Mouse (Mus musculus): ENCODE results near the gene Slamf8.

Gene Slamf8

GRCm38 (mm10) chr1:172593321-172593720, 3.0 kb upstream of the Slamf8 start:
- DNase-seq (ENCODE audit: low spot score): no peak

GRCm38 (mm10) chr1:172585612-172586567, 4.5 kb downstream of the Slamf8 start:
- DNase-seq (ENCODE audit: low spot score): no peak

GRCm38 (mm10) chr1:172585026-172585425, 5.3 kb downstream of the Slamf8 start:
- no peak for DNase-seq (ENCODE audit: low spot score)

GRCm38 (mm10) chr1:172584271-172584670, 6.1 kb downstream of the Slamf8 start:
- DNase-seq (ENCODE audit: low spot score): no peak

- DNase-seq (ENCODE audit: low spot score): no peak
Observed at GRCm38 (mm10) chr1:172582436-172582835, 7.9 kb downstream of the Slamf8 start.

- no peak for DNase-seq (ENCODE audit: low spot score)
Observed at GRCm38 (mm10) chr1:172580116-172580515, 10.3 kb downstream of the Slamf8 start.

- no peak for DNase-seq (ENCODE audit: low spot score)
Observed at GRCm38 (mm10) chr1:172567758-172568157, 22.6 kb downstream of the Slamf8 start.

- no peak for DNase-seq (ENCODE audit: low spot score)
Observed at GRCm38 (mm10) chr1:172566131-172566530, 24.2 kb downstream of the Slamf8 start.

GRCm38 (mm10) chr1:172563465-172563828, 26.9 kb downstream of the Slamf8 start:
- DNase-seq (ENCODE audit: low spot score): no peak

- DNase-seq (ENCODE audit: low spot score): peak; percentile 36
Observed at GRCm38 (mm10) chr1:172562641-172563464, 27.5 kb downstream of the Slamf8 start.

GRCm38 (mm10) chr1:172555638-172556037, 34.7 kb downstream of the Slamf8 start, which contains the start of gene Vsig8:
Gene Vsig8 (plus strand): TSS chr1:172555938.
- DNase-seq (ENCODE audit: low spot score): no peak

- no peak for DNase-seq (ENCODE audit: low spot score)
Observed at GRCm38 (mm10) chr1:172552623-172553022, 37.7 kb downstream of the Slamf8 start.

- no peak for DNase-seq (ENCODE audit: low spot score)
Observed at GRCm38 (mm10) chr1:172551009-172551408, 39.4 kb downstream of the Slamf8 start.

- DNase-seq (ENCODE audit: low spot score): peak; percentile 9
Observed at GRCm38 (mm10) chr1:172550551-172550951, 39.8 kb downstream of the Slamf8 start.

GRCm38 (mm10) chr1:172549717-172550116, 40.7 kb downstream of the Slamf8 start:
- DNase-seq (ENCODE audit: low spot score): no peak

- DNase-seq (ENCODE audit: low spot score): no peak
Observed at GRCm38 (mm10) chr1:172549314-172549713, 41.1 kb downstream of the Slamf8 start.

GRCm38 (mm10) chr1:172548501-172548900, 41.9 kb downstream of the Slamf8 start:
- DNase-seq (ENCODE audit: low spot score): no peak

GRCm38 (mm10) chr1:172546062-172546461, 44.3 kb downstream of the Slamf8 start:
- no peak for DNase-seq (ENCODE audit: low spot score)

- no peak for DNase-seq (ENCODE audit: low spot score)
Observed at GRCm38 (mm10) chr1:172540283-172540820, 50.0 kb downstream of the Slamf8 start.

GRCm38 (mm10) chr1:172539827-172540226, 50.5 kb downstream of the Slamf8 start:
- DNase-seq (ENCODE audit: low spot score): no peak

- DNase-seq (ENCODE audit: low spot score): no peak
Observed at GRCm38 (mm10) chr1:172535116-172535515, 55.3 kb downstream of the Slamf8 start.

- DNase-seq (ENCODE audit: low spot score): no peak
Observed at GRCm38 (mm10) chr1:172532551-172532950, 57.8 kb downstream of the Slamf8 start.

Measured in left cerebral cortex, adult 11 months (tissue).